ENCODE assay signal across 8 mouse cellular contexts in genomic region chr5:96996401-96997309, GRCm38 (mm10). TPM values are rescaled to one million over a fixed set of nuclear protein-coding genes. Genes with fewer than 3 reads are reported as not detected.
DNase-seq lines count a peak whose midpoint lies in the region; ATAC-seq lines count a peak whose summit lies in the region.

No protein-coding gene starts in this region.

- peak overlapping the region; percentile 96 for H3K4me3 ChIP-seq in liver, embryonic 12.5 days
- H3K4me3 ChIP-seq in neural tube, embryonic 14.5 days (ENCODE audit: low read depth, low read length): peak overlapping the region; percentile 72

- H3K9me3 ChIP-seq in liver, embryonic 12.5 days (replicated peaks): no peaks in the 10 kb centered on the region
- no peaks in the 10 kb centered on the region for H3K9me3 ChIP-seq in neural tube, embryonic 14.5 days (ENCODE audit: control insufficient read depth, low read length)

- H3K4me2 ChIP-seq in liver, embryonic 12.5 days: peak overlapping the region; percentile 94
- peak overlapping the region; percentile 85 for H3K4me2 ChIP-seq in neural tube, embryonic 14.5 days (ENCODE audit: low read depth, low read length)

- no peaks in the 10 kb centered on the region for H3K27me3 ChIP-seq in liver, embryonic 12.5 days (replicated peaks)
- no peaks in the 10 kb centered on the region for H3K27me3 ChIP-seq in neural tube, embryonic 14.5 days (ENCODE audit: control insufficient read depth, insufficient read depth, low read length)

- 13% methylated on average over 39 of the region's 39 CpGs for WGBS in liver, embryonic 12.5 days (ENCODE audit: insufficient replicate concordance)
- WGBS in neural tube, embryonic 14.5 days: 16% methylated on average over 39 of the region's 39 CpGs

- H3K36me3 ChIP-seq in liver, embryonic 12.5 days: peaks cover 24% of the 10 kb centered on the region
- no peaks in the 10 kb centered on the region for H3K36me3 ChIP-seq in neural tube, embryonic 14.5 days (ENCODE audit: control insufficient read depth, insufficient read depth, low read length)

- DNase-seq in cerebellum, adult 8-10 months: peak; percentile 12
- peak; percentile 84 for DNase-seq in CD4-positive, CD25-positive, alpha-beta regulatory T cell, adult 2 months (ENCODE audit: low read depth, low spot score)
- no peak for DNase-seq in right cerebral cortex, postnatal 14 days

- H3K9ac ChIP-seq in liver, embryonic 12.5 days: peak overlapping the region; percentile 99
- H3K9ac ChIP-seq in neural tube, embryonic 14.5 days (replicated peaks; ENCODE audit: low read depth, low read length): peak overlapping the region; percentile 87

- ATAC-seq in cerebellum, adult (ENCODE audit: insufficient number of reproducible peaks, low FRiP score, low TSS enrichment): no peak
- peak; percentile 8 for ATAC-seq in common myeloid progenitor, adult 5-6 weeks (replicated peaks; ENCODE audit: low read depth, poor library complexity, severe bottlenecking)
- peak; percentile 29 to 35; a peak in 3 of 4 replicates for ATAC-seq in hematopoietic stem cell, adult 5-6 weeks (replicated peaks in 1 of 2; ENCODE audit: insufficient read depth in 1 of 2, low FRiP score in 2 of 2, low TSS enrichment in 1 of 2, low read depth in 1 of 2, poor library complexity in 2 of 2, severe bottlenecking in 2 of 2)
- ATAC-seq in liver, embryonic 12.5 days: peak; percentile 8
- peak; percentile 57 for ATAC-seq in neural tube, embryonic 14.5 days (ENCODE audit: low read depth)

- H3K4me1 ChIP-seq in liver, embryonic 12.5 days: peaks cover 78% of the 10 kb centered on the region
- H3K4me1 ChIP-seq in neural tube, embryonic 14.5 days (ENCODE audit: control insufficient read depth, insufficient read depth, low read length): peaks cover 11% of the 10 kb centered on the region

- H3K27ac ChIP-seq in liver, embryonic 12.5 days: peak overlapping the region; percentile 99
- H3K27ac ChIP-seq in neural tube, embryonic 14.5 days (ENCODE audit: low read depth, low read length): peak overlapping the region; percentile 89

RNA-seq across cellular contexts. Expression of gene Bmp2k, which starts 0.8 kb away (rescaled TPM):
- total RNA-seq in common myeloid progenitor, adult 5-6 weeks (2017): 24.6 and 29.1 TPM in 2 replicates
- total RNA-seq in hematopoietic stem cell, adult 5-6 weeks (2017): 24.8 and 25.0 TPM in 2 replicates
- polyA plus RNA-seq in liver, embryonic 12.5 days (2016; fragmentation: Nextera tagmentation; extraction: Ambion mirVana): 57.2 and 59.8 TPM in 2 replicates
- polyA plus RNA-seq in neural tube, embryonic 14.5 days (2014; fragmentation: Nextera tagmentation; extraction: Ambion mirVana): 8.4 and 10.8 TPM in 2 replicates
